Mouse (Mus musculus) cerebellum, adult 2 months (tissue): ENCODE data around the gene Grm1.

Experiments
- CTCF ChIP-seq: fragments of 200-500 bp; IDR thresholded peaks from 2 replicates; pipeline ENCODE4 v1.5.1; 2011; ENCODE audit warnings: low read depth, mild to moderate bottlenecking, control low read depth, low read length, moderate library complexity, borderline replicate concordance; ENCODE audit not compliant: insufficient read depth
- POLR2A ChIP-seq: fragments of 200-500 bp; IDR thresholded peaks from 2 replicates; pipeline ENCODE4 v1.6.1; 2011; ENCODE audit warnings: low read length, control low read depth, borderline replicate concordance; ENCODE audit not compliant: insufficient read depth

DNA sequence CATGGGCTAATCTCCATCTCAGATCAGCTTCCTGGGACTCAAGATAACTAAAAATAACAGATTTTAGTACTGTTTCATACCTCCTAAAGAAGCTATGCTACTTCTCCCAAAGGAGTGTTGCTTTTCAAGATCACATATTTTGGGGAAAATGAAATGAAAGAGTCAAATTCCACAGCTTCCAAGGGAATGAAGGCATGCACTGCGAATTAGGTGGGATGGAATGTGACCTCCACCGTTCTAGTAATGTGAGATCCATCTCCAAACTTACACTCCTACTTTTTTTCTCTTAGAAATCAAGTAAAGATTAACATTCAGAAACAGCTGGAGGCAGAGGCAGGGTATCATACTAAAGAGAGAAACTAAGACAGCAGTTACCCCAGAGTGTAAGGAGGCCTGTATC lies 49.9 kb downstream of the Grm1 start:
- TF ChIP-seq CTCF (no peak), POLR2A (no peak)
